Comparison of ENCODE assay signal across 8 mouse cellular contexts in the genomic region with DNA sequence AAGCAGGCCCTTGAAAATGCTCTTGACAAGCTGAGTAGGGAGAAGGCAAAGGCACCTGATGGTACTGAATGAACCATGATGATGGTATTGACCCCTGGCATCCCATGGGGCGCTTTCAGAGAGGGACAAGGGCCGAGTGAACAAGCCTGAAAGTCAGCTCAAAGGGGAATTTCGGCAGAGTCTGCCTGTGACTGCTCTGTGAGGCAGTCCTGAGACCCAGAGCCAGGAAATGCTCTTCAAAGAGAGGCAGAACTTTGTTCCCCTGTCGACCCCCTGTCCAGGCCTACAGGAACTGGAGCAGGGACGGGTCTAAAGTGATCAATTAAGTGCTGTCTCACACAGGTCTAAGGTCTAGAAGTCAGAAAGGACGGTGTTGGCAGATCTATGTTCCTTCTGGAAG. TPM values are rescaled to one million over a fixed set of nuclear protein-coding genes. Genes with fewer than 3 reads are reported as not detected.
A peak's percentile ranks its signal among the peaks of the same experiment; 100 is the strongest.
DNase-seq lines count a peak whose midpoint lies in the region; ATAC-seq and TF ChIP-seq lines count a peak whose summit lies in the region.

No protein-coding gene starts in this region.

- no peaks in the 10 kb centered on the region for H3K27me3 ChIP-seq in embryonic facial prominence, embryonic 10.5 days (replicated peaks; ENCODE audit: low read depth, poor library complexity, severe bottlenecking)
- no peaks in the 10 kb centered on the region for H3K27me3 ChIP-seq in midbrain, embryonic 13.5 days

- H3K27ac ChIP-seq in layer of hippocampus, adult 2 months: peak overlapping the region; percentile 78
- peak overlapping the region; percentile 48 for H3K27ac ChIP-seq in embryonic facial prominence, embryonic 10.5 days (replicated peaks)
- H3K27ac ChIP-seq in midbrain, embryonic 13.5 days: 0 out of 2 replicates have a peak overlapping the region, but pooled peaks have one; percentile 6

- no peak overlapping the region for H3K4me2 ChIP-seq in midbrain, embryonic 13.5 days (replicated peaks)

- no peak overlapping the region for H3K4me3 ChIP-seq in layer of hippocampus, adult 2 months
- no peak overlapping the region for H3K4me3 ChIP-seq in embryonic facial prominence, embryonic 10.5 days
- no peak overlapping the region for H3K4me3 ChIP-seq in midbrain, embryonic 13.5 days (replicated peaks)

- TF ChIP-seq CTCF in layer of hippocampus, adult 2 months (conservative IDR thresholded peaks at IDR 0.05): no peak

- no peak for DNase-seq in layer of hippocampus, adult 2 months (ENCODE audit: low spot score in 2 of 2)
- DNase-seq in layer of hippocampus, adult 11-12 months (ENCODE audit: low spot score): no peak
- DNase-seq in embryonic facial prominence, embryonic 10.5 days (ENCODE audit: low spot score): no peak
- peak; percentile 62 for DNase-seq in kidney, adult 18-20 months
- DNase-seq in right cerebral cortex, postnatal 4 days: no peak
- no peak for DNase-seq in spleen, adult 18-20 months

- no peak overlapping the region for H3K9ac ChIP-seq in midbrain, embryonic 13.5 days (replicated peaks)

- H3K36me3 ChIP-seq in embryonic facial prominence, embryonic 10.5 days (replicated peaks): no peaks in the 10 kb centered on the region
- no peaks in the 10 kb centered on the region for H3K36me3 ChIP-seq in midbrain, embryonic 13.5 days

- no peaks in the 10 kb centered on the region for H3K9me3 ChIP-seq in embryonic facial prominence, embryonic 10.5 days
- H3K9me3 ChIP-seq in midbrain, embryonic 13.5 days: no peaks in the 10 kb centered on the region

- no peak for ATAC-seq in midbrain, embryonic 13.5 days
- ATAC-seq in CD4-positive, CD25-positive, alpha-beta regulatory T cell, adult 4 months: no peak

- peaks cover 41% of the 10 kb centered on the region for H3K4me1 ChIP-seq in embryonic facial prominence, embryonic 10.5 days
- H3K4me1 ChIP-seq in midbrain, embryonic 13.5 days (replicated peaks): peaks cover 18% of the 10 kb centered on the region

- WGBS in embryonic facial prominence, embryonic 10.5 days: 25% methylated on average over 6 of the region's 6 CpGs
- 37% methylated on average over 6 of the region's 6 CpGs for WGBS in midbrain, embryonic 13.5 days

RNA-seq across cellular contexts. Expression of a gene that starts 10.3 kb away (rescaled TPM):
- total RNA-seq in layer of hippocampus, adult 2 months (2021): 10 to 100 TPM; 13.0 to 17.4 TPM
- 10.3 and 11.9 TPM in 2 replicates for polyA plus RNA-seq in embryonic facial prominence, embryonic 10.5 days (2016; fragmentation: Nextera tagmentation; extraction: Ambion mirVana)
- polyA plus RNA-seq in midbrain, embryonic 13.5 days (2015; fragmentation: Nextera tagmentation; extraction: Ambion mirVana): 8.3 and 9.9 TPM in 2 replicates
- 1 to 10 TPM; 5.7 to 9.5 TPM for polyA plus RNA-seq in CD4-positive, CD25-positive, alpha-beta regulatory T cell, adult 4 months (2017; shearing (Covaris generic))

Comparison
In these comparisons a context has a peak if more than half of its experiments do, and no peak if none do; other contexts are left out.
1. H3K27ac ChIP-seq: peak in every context shown above with its lines; median percentile 78 in layer of hippocampus, adult 2 months; 48 in embryonic facial prominence, embryonic 10.5 days; 6 in midbrain, embryonic 13.5 days.